Mouse (Mus musculus): ENCODE results near the gene Slc27a5. TPM values are rescaled to one million over a fixed set of nuclear protein-coding genes. Genes with fewer than 3 reads are reported as not detected.

The Slc27a5 gene
- polyA plus RNA-seq (2012; rRNA removed) = 0.17 and 0.23 TPM in 2 replicates

DNA sequence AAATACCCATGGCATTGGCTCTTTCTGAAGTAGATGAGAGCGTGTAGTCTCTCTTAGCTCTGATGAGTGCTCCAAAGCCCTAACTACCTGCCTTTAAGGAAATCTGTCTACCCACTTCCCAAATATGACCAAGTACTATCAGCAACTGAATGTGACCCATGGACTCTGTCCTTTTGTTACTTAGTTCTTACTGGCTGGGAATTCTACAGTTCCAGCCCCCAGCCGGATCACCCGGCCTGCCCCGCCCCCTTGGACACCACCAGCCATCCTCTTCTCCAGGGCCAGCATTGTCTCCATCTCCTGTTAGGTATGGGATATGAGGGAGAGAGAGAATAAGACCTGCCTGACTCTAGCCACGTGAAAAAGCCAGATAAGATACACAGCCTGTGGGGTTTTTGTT is at the start of gene Slc27a5:
Gene Slc27a5 (minus strand): TSS at position 140 of the 400 bp plus-strand sequence.

DNA sequence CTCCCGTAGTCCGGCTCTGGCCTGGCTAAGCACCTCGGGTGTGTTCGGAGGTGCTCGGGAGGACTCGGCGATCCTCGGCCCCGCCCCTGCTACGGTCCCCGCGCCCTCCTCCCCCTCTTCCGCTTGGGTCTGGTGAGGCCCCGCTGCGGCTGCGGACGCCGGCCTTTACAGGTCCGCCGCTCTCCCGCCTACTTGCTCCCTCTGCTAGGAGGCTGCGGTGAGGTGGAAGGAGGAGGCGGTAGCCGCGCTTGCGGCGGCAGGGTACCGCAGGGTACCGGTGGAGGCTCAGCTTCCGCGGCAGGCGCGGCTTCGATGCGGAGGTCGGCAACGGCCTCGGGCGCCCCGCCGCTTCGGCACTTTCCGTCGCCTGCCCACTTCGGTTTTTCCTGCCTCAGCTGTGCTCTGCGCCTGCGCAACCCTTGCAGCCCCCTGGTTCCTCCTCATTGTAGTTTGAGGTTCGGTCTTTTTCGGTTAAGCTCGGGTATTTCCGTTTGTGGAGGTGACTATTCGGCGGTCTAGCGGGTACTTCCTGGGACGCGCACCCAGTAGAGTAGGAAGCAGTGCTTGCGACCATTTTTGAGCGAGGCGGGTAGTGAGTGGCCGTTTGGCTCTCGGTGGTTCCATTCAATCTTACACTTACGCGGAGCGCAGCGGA is 40.0 kb upstream of the Slc27a5 start, which contains the start of gene Ube2m:
Gene Ube2m (minus strand): TSS at position 375 of the 655 bp plus-strand sequence.

DNA sequence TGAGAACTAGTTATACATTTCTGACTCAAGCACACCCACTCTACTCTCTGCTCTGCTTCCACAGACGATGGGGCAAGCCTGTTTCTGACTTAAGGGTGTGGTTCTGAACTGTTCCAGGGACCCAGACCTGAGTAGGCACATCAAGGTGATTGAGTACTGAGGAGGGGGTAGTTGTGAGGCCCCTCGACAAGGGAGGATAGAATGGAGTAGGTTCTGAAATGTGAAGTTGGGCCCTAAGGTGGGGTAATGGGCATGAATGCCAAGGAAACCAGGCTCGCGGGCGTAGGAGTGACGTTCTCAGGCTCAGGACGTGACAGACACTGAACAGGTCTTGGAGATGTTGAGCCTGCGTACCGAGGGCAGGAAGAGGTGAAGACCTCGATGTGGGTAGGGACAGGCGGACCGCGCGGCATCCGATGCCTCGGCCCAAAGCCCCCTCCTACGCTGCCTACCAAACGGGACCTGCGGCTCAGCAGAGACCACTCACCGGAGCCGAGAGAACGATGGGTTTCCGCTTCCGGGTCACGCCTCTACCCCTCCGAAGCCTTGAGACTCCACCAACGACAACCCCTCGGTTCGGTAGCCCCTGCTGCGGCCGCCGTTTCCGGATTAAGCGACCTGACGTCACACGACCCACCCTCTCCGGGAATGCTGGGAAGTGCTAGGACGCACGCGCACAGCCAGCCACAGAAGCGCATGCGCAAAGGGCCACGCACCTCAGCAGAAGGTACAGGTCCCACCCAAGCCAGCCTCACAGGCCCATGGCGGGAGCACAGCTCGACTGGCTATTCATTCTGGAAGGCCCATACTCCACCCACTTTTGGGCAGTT is 36.4 kb upstream of the Slc27a5 start, which contains the start of gene Chmp2a:
Gene Chmp2a (minus strand): TSS at position 660 of the 830 bp plus-strand sequence.

DNA sequence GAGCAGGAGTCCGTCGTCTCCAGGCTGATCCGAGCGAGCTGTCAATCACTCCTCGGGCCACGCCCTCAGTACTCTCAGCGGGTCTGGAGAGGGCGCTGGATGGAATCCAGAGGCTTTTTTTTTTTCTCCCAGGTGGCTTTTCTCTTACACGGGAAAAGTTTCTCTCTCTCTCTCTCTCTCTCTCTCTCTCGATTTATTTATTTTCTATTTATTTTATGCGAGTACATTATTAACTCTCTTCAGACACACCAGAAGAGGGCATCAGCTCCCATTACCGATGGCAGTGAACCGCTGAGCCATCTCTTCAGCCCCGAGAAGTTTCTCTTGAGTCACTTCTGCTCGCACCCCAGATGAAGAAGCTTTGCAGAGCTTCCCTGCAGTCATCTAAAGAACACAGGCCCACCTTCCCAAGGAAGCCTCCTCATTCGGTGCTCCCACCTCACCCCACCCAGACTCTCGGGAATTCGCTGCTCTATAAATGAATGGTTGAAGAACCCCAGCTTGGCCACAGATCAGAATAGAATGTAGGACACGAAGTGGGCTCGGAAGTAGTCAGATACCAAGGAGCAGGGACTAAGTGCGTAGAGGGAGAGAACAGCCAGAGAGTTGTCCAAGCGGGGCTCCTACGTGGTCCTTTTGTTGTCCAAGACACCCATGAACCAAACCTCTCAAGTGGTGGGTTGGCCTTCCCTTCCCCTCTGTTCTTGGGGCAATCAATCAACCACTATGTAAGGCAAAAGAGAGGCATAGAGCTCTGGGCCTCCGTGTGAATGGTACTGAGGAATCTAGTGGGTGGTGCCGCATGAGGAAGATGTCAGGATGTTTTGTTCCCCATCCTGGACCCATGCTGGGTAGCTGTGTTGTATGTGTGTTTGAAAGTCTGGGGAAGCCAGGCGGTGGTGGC is 12.3 kb upstream of the Slc27a5 start, which contains the start of gene Zbtb45:
Gene Zbtb45 (minus strand): TSS at position 30 of the 904 bp plus-strand sequence.

DNA sequence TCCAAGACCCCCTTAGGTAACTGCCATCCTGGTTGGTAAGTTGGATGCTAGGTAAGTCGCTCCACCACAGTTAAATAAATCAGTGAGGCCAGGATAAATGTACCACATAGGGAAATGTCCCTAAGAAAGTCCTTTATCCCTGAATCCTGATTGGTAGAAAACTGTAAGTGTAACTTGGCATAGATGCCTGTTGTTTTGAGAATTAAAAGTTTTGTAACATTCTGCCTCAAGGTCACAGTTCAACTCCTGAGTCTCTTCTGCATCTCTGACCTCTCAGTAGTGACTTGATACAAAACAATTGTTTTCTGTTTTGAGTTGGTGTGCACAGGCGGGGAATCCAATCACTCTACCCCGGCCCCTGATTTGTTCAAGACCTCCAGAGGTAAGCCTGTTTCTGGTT is 859 bp upstream of the Slc27a5 start, which contains the start of gene Trim28:
Gene Trim28 (plus strand): TSS at position 264 of the 400 bp plus-strand sequence.

DNA sequence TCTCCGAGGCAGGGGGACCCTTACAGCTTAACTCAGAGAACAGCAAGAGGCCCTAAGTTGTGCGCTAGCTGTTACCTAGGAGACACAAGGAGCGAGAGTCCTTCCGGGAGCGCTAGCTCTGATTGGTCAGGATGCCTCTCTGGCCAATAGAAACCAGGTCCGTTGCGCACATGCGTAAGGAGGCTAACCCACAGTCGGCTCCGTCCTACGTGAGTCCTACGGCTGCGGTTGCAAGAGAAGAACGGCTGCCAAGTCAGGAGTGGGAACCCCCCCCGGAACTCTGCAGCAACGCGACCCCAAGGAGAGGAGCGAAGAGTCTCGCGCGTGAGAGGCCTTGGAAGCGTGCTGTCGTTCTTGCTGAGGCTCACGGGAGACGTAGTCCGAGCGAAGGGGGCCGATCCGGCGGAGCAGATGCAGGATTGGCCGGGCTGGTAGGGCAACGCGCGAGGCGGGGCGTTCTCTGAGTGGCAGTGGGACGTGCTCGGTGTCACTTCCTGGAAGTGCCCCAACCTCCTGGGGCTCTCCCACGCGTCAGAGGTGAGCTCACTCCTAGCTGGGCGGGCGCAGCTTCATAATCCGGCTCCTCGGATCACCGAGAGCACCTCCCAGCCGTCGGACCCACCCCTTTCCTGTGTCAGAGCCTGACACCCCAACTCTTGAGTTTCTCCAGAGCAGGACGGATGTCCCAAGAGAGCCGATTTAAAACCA is 20.2 kb downstream of the Slc27a5 start, which contains the start of gene Zfp446:
Gene Zfp446 (plus strand): TSS at position 167 of the 708 bp plus-strand sequence.

DNA sequence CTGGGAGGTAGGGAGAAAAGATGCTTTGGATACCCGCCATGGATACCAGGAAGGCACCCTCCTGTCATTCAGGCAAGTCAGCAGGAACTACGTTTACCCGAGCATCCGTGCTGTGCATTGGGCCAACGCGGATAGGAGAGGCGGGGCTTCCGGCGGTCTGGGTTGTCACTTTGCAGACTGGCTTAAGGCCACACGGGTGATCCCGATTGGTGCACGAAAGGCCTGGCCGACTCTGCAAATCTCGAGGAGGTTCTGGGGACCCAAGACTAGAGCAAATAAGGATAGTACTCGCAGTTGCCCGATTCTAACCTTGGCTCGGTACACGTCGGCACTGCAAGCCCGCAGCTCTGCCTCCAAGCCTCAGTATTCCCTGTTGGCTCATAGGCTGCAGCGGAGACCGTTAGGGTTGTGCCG is 32.3 kb downstream of the Slc27a5 start, which contains the start of gene Zfp324:
Gene Zfp324 (plus strand): TSS at position 161 of the 414 bp plus-strand sequence.

Other genes starting within 250 kb of the Slc27a5 start
- gene Zscan18, start 194.6 kb downstream of the Slc27a5 start, polyA plus RNA-seq (2012; rRNA removed) = 12.9 and 14.8 TPM in 2 replicates
- 22.0 and 24.9 TPM in 2 replicates for gene Zfp329, start 179.3 kb downstream of the Slc27a5 start, polyA plus RNA-seq (2012; rRNA removed)
- gene Zfp110, start 163.4 kb downstream of the Slc27a5 start, polyA plus RNA-seq (2012; rRNA removed) = 12.5 and 13.9 TPM in 2 replicates
- gene Zfp128, start 117.0 kb downstream of the Slc27a5 start, polyA plus RNA-seq (2012; rRNA removed) = 4.3 and 6.6 TPM in 2 replicates
- gene Zscan22, start 100.4 kb downstream of the Slc27a5 start, polyA plus RNA-seq (2012; rRNA removed) = 9.0 and 15.9 TPM in 2 replicates
- 1,933 and 2,968 TPM in 2 replicates for gene Rps5, start 75.9 kb downstream of the Slc27a5 start, polyA plus RNA-seq (2012; rRNA removed)
- 2.1 and 2.5 TPM in 2 replicates for gene Rnf225, start 70.8 kb downstream of the Slc27a5 start, polyA plus RNA-seq (2012; rRNA removed)
- 7.0 and 8.2 TPM in 2 replicates for gene Zfp324, start 32.4 kb downstream of the Slc27a5 start, polyA plus RNA-seq (2012; rRNA removed)
- 11.3 and 12.6 TPM in 2 replicates for gene Zfp446, start 20.3 kb downstream of the Slc27a5 start, polyA plus RNA-seq (2012; rRNA removed)
- 677 and 777 TPM in 2 replicates for gene Trim28, start 922 bp upstream of the Slc27a5 start, polyA plus RNA-seq (2012; rRNA removed)
- gene Zbtb45, start 11.8 kb upstream of the Slc27a5 start, polyA plus RNA-seq (2012; rRNA removed) = 25.8 and 30.1 TPM in 2 replicates
- 137 and 237 TPM in 2 replicates for gene Chmp2a, start 36.6 kb upstream of the Slc27a5 start, polyA plus RNA-seq (2012; rRNA removed)
- gene Ube2m, start 40.1 kb upstream of the Slc27a5 start, polyA plus RNA-seq (2012; rRNA removed) = 152 and 259 TPM in 2 replicates
- gene Mzf1, start 56.6 kb upstream of the Slc27a5 start, polyA plus RNA-seq (2012; rRNA removed) = 4.1 and 5.6 TPM in 2 replicates
- not detected in 2 replicates for gene Vmn1r85, start 97.0 kb upstream of the Slc27a5 start, polyA plus RNA-seq (2012; rRNA removed)
- not detected in 2 replicates for gene Vmn1r86, start 121.7 kb upstream of the Slc27a5 start, polyA plus RNA-seq (2012; rRNA removed)
- not detected in 2 replicates for gene Vmn1r87, start 142.0 kb upstream of the Slc27a5 start, polyA plus RNA-seq (2012; rRNA removed)
- 0.01 TPM in 1 of 2 replicates, not detected in the other for gene Vmn1r88, start 161.4 kb upstream of the Slc27a5 start, polyA plus RNA-seq (2012; rRNA removed)
- gene Vmn1r89, start 214.8 kb upstream of the Slc27a5 start, polyA plus RNA-seq (2012; rRNA removed) = not detected in 2 replicates

Data from central nervous system, embryonic 11.5 days (tissue).